Mouse (Mus musculus): ENCODE measurements around the gene Mtmr14. TPM values are rescaled to one million over a fixed set of nuclear protein-coding genes. Genes with fewer than 3 reads are reported as not detected.

Mtmr14 gene
- polyA plus RNA-seq, 1 experiment from 2014 or later, result 25.1 TPM

- H3K4me3 ChIP-seq, result peak within 1 kb of the TSS; percentile 24
- WGBS, result 2% methylated on average over 37 of the region's 37 CpGs
- no peak within 1 kb of the TSS for H3K27ac ChIP-seq (ENCODE audit: poor library complexity, severe bottlenecking)
- H3K9me3 ChIP-seq (replicated peaks), result no peaks in the 10 kb centered on the region
- peaks cover 50% of the 10 kb centered on the region for H3K27me3 ChIP-seq (replicated peaks)
- peaks cover 6% of the 10 kb centered on the region for H3K4me1 ChIP-seq (replicated peaks)
- peak within 1 kb of the TSS; percentile 53 for H3K4me2 ChIP-seq
- H3K9ac ChIP-seq, result 0 out of 2 replicates have a peak within 1 kb of the TSS, but pooled peaks have one; percentile 9
- H3K36me3 ChIP-seq, result peaks cover 10% of the 10 kb centered on the region; the same call in 1 of the 2 replicates
- ATAC-seq (ENCODE audit: insufficient number of reproducible peaks, low FRiP score), result no peak
Measured at GRCm38 (mm10) chr6:113282101-113282802, 44.6 kb downstream of the Mtmr14 start, which contains the start of gene Cpne9. Gene Cpne9, plus strand, starts transcription at chr6:113282307.

GRCm38 (mm10) chr6:113282969-113283368 is 45.3 kb downstream of the Mtmr14 start:
- no peak overlapping the region for H3K4me2 ChIP-seq

GRCm38 (mm10) chr6:113283500-113283899 is 45.9 kb downstream of the Mtmr14 start:
- WGBS, result 13% methylated on average over 6 of the region's 6 CpGs
- Histone ChIP-seq H3K27me3 (replicated peaks) (peaks cover 51% of the 10 kb centered on the region), H3K4me3 (no peak overlapping the region), H3K9me3 (replicated peaks) (no peaks in the 10 kb centered on the region), H3K4me2 (no peak overlapping the region), H3K27ac (ENCODE audit: poor library complexity, severe bottlenecking) (no peak overlapping the region), H3K9ac (no peak overlapping the region), H3K4me1 (replicated peaks) (peaks cover 6% of the 10 kb centered on the region), H3K36me3 (peaks cover 6% of the 10 kb centered on the region; the same call in 1 of the 2 replicates)
- no peak for ATAC-seq (ENCODE audit: insufficient number of reproducible peaks, low FRiP score)

More at GRCm38 (mm10) chr6:113282969-113283368, 45.3 kb downstream of the Mtmr14 start:
- no peaks in the 10 kb centered on the region for H3K9me3 ChIP-seq (replicated peaks)
- H3K36me3 ChIP-seq, result peaks cover 9% of the 10 kb centered on the region; the same call in 1 of the 2 replicates
- H3K27ac ChIP-seq (ENCODE audit: poor library complexity, severe bottlenecking), result no peak overlapping the region
- peaks cover 6% of the 10 kb centered on the region for H3K4me1 ChIP-seq (replicated peaks)
- no peak overlapping the region for H3K4me3 ChIP-seq
- no peak overlapping the region for H3K9ac ChIP-seq
- peaks cover 51% of the 10 kb centered on the region for H3K27me3 ChIP-seq (replicated peaks)
- ATAC-seq (ENCODE audit: insufficient number of reproducible peaks, low FRiP score), result no peak
- WGBS, result 2% methylated on average over 19 of the region's 22 CpGs

- WGBS, result 68% methylated on average over 3 of the region's 3 CpGs
- H3K27me3 ChIP-seq (replicated peaks), result peaks cover 51% of the 10 kb centered on the region
Measured at GRCm38 (mm10) chr6:113284931-113285330, 47.3 kb downstream of the Mtmr14 start.

GRCm38 (mm10) chr6:113286316-113286715 is 48.7 kb downstream of the Mtmr14 start:
- H3K9ac ChIP-seq, result no peak overlapping the region
- H3K9me3 ChIP-seq (replicated peaks), result no peaks in the 10 kb centered on the region
- no peaks in the 10 kb centered on the region for H3K36me3 ChIP-seq
- H3K4me3 ChIP-seq, result no peak overlapping the region
- peaks cover 6% of the 10 kb centered on the region for H3K4me1 ChIP-seq (replicated peaks)
- H3K27me3 ChIP-seq (replicated peaks), result peaks cover 51% of the 10 kb centered on the region
- ATAC-seq (ENCODE audit: insufficient number of reproducible peaks, low FRiP score), result no peak
- no peak overlapping the region for H3K4me2 ChIP-seq
- 67% methylated on average over 1 of the region's 1 CpGs for WGBS
- no peak overlapping the region for H3K27ac ChIP-seq (ENCODE audit: poor library complexity, severe bottlenecking)

More at GRCm38 (mm10) chr6:113284931-113285330, 47.3 kb downstream of the Mtmr14 start:
- no peaks in the 10 kb centered on the region for H3K9me3 ChIP-seq (replicated peaks)
- no peak overlapping the region for H3K9ac ChIP-seq
- H3K27ac ChIP-seq (ENCODE audit: poor library complexity, severe bottlenecking), result no peak overlapping the region
- H3K4me2 ChIP-seq, result no peak overlapping the region
- H3K36me3 ChIP-seq, result peaks cover 5% of the 10 kb centered on the region; the same call in 1 of the 2 replicates
- H3K4me1 ChIP-seq (replicated peaks), result peaks cover 6% of the 10 kb centered on the region
- no peak overlapping the region for H3K4me3 ChIP-seq
- ATAC-seq (ENCODE audit: insufficient number of reproducible peaks, low FRiP score), result no peak

- ATAC-seq (ENCODE audit: insufficient number of reproducible peaks, low FRiP score), result no peak
- H3K4me2 ChIP-seq, result no peak overlapping the region
- H3K4me1 ChIP-seq (replicated peaks), result peaks cover 4% of the 10 kb centered on the region
- H3K36me3 ChIP-seq, result no peaks in the 10 kb centered on the region
- H3K27ac ChIP-seq (ENCODE audit: poor library complexity, severe bottlenecking), result no peak overlapping the region
- H3K9me3 ChIP-seq (replicated peaks), result no peaks in the 10 kb centered on the region
- WGBS, result 57% methylated on average over 4 of the region's 4 CpGs
- H3K4me3 ChIP-seq, result no peak overlapping the region
- H3K27me3 ChIP-seq (replicated peaks), result peaks cover 43% of the 10 kb centered on the region
- H3K9ac ChIP-seq, result no peak overlapping the region
Measured at GRCm38 (mm10) chr6:113287236-113287635, 49.6 kb downstream of the Mtmr14 start.

- Histone ChIP-seq H3K27me3 (replicated peaks) (peaks cover 22% of the 10 kb centered on the region), H3K9ac (no peak overlapping the region), H3K4me1 (replicated peaks) (no peaks in the 10 kb centered on the region), H3K4me3 (no peak overlapping the region), H3K36me3 (no peaks in the 10 kb centered on the region), H3K4me2 (no peak overlapping the region), H3K27ac (ENCODE audit: poor library complexity, severe bottlenecking) (no peak overlapping the region), H3K9me3 (replicated peaks) (no peaks in the 10 kb centered on the region)
- 84% methylated on average over 15 of the region's 15 CpGs for WGBS
- no peak for ATAC-seq (ENCODE audit: insufficient number of reproducible peaks, low FRiP score)
Measured at GRCm38 (mm10) chr6:113289346-113289745, 51.7 kb downstream of the Mtmr14 start.

GRCm38 (mm10) chr6:113290346-113290745 is 52.7 kb downstream of the Mtmr14 start:
- Histone ChIP-seq H3K4me1 (replicated peaks) (no peaks in the 10 kb centered on the region), H3K4me2 (no peak overlapping the region), H3K27ac (ENCODE audit: poor library complexity, severe bottlenecking) (no peak overlapping the region), H3K4me3 (no peak overlapping the region), H3K36me3 (no peaks in the 10 kb centered on the region), H3K27me3 (replicated peaks) (peaks cover 12% of the 10 kb centered on the region), H3K9ac (no peak overlapping the region), H3K9me3 (replicated peaks) (no peaks in the 10 kb centered on the region)
- ATAC-seq (ENCODE audit: insufficient number of reproducible peaks, low FRiP score), result no peak
- 63% methylated on average over 6 of the region's 6 CpGs for WGBS

- Histone ChIP-seq H3K4me2 (no peak overlapping the region), H3K4me1 (replicated peaks) (no peaks in the 10 kb centered on the region), H3K4me3 (no peak overlapping the region), H3K9me3 (replicated peaks) (no peaks in the 10 kb centered on the region), H3K36me3 (no peaks in the 10 kb centered on the region), H3K27me3 (replicated peaks) (no peaks in the 10 kb centered on the region), H3K9ac (no peak overlapping the region), H3K27ac (ENCODE audit: poor library complexity, severe bottlenecking) (no peak overlapping the region)
- no peak for ATAC-seq (ENCODE audit: insufficient number of reproducible peaks, low FRiP score)
- WGBS, result 44% methylated on average over 5 of the region's 5 CpGs
Measured at GRCm38 (mm10) chr6:113292938-113293337, 55.3 kb downstream of the Mtmr14 start.

- H3K4me1 ChIP-seq (replicated peaks), result no peaks in the 10 kb centered on the region
- H3K27ac ChIP-seq (ENCODE audit: poor library complexity, severe bottlenecking), result no peak overlapping the region
- no peak overlapping the region for H3K9ac ChIP-seq
- no peak overlapping the region for H3K4me2 ChIP-seq
- no peaks in the 10 kb centered on the region for H3K36me3 ChIP-seq
- no peaks in the 10 kb centered on the region for H3K9me3 ChIP-seq (replicated peaks)
- H3K4me3 ChIP-seq, result no peak overlapping the region
- no peak for ATAC-seq (ENCODE audit: insufficient number of reproducible peaks, low FRiP score)
- no peaks in the 10 kb centered on the region for H3K27me3 ChIP-seq (replicated peaks)
- 62% methylated on average over 2 of the region's 2 CpGs for WGBS
Measured at GRCm38 (mm10) chr6:113296046-113296445, 58.4 kb downstream of the Mtmr14 start.

- Histone ChIP-seq H3K9ac (no peak overlapping the region), H3K9me3 (replicated peaks) (no peaks in the 10 kb centered on the region), H3K27ac (ENCODE audit: poor library complexity, severe bottlenecking) (no peak overlapping the region), H3K4me1 (replicated peaks) (no peaks in the 10 kb centered on the region), H3K4me2 (no peak overlapping the region), H3K4me3 (no peak overlapping the region), H3K27me3 (replicated peaks) (no peaks in the 10 kb centered on the region), H3K36me3 (no peaks in the 10 kb centered on the region)
- no peak for ATAC-seq (ENCODE audit: insufficient number of reproducible peaks, low FRiP score)
- 68% methylated on average over 4 of the region's 4 CpGs for WGBS
Measured at GRCm38 (mm10) chr6:113296639-113297038, 59.0 kb downstream of the Mtmr14 start.
